Mouse (Mus musculus) liver, postnatal 0 days (tissue): Measurements from ENCODE around the gene Bglap3.

Source experiments
- CTCF ChIP-seq: sonication (generic); IDR thresholded peaks from 2 replicates; pipeline ENCODE4 v1.5.1; 2016; ENCODE audit warnings: antibody characterized with exemption, low read depth
- EP300 ChIP-seq: IDR thresholded peaks from 2 replicates; pipeline ENCODE4 v1.6.1; 2016; ENCODE audit warnings: antibody characterized with exemption, low read depth, mild to moderate bottlenecking

DNA sequence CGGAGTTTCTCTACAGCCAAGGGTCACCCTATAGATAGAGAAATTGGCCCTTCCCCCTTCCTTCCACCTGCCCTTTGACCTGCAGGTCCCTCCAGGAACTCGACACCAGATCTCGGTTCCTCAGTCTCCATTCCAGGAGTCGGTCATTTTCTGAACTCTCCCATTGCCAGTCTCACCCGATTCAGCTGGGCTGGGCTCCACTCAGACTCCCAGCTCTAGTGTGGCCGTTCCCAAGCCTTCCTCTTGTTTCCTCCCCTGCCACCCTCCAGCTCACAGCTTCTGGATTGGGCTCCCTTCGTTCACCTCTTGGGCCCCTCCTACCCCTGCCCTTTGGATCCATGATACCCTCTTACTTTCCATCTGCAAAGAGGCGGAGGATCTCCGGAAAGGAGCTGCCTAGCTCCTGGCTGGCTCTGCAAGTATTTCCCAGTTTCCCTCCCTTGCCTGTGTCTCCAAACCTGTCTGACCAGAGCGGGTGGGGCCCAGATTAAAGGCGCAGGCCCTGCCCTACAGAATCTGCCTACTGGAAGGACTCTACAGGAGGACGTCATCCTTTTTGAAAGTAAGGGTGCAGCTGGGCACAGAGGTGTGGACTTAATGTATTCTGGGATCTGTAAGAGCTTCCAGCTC lies 38.4 kb downstream of the Bglap3 start:
- TF ChIP-seq CTCF: no peak
- no peak for TF ChIP-seq EP300
